Comparison of ENCODE assay signal across 7 mouse cellular contexts in the genomic region with DNA sequence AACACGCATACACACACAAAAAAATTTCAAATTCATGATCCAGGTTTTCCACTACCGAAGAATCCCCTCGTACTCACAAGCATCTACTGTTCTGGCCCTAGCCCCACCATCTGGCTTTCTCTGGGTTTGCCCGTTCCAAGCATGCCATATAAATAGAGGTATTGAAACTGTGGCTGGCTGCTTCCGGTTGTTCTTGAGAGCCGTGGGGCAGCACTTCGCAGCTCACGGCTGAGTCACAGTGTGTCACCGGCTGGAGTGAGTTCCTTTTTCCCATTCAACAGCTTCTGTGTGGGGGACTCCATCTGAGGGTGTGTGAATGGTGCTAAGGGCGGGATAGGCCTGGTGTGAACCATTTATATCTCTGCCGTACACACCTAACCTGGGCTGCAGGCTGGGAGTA. TPM values are rescaled to one million over a fixed set of nuclear protein-coding genes. Genes with fewer than 3 reads are reported as not detected.
DNase-seq lines count a peak whose midpoint lies in the region; ATAC-seq lines count a peak whose summit lies in the region.

No protein-coding gene starts in this region.

- peaks cover 12% of the 10 kb centered on the region for H3K27me3 ChIP-seq in hindbrain, embryonic 16.5 days (replicated peaks; ENCODE audit: control insufficient read depth, insufficient read depth, low read length)

- H3K9ac ChIP-seq in hindbrain, embryonic 16.5 days (ENCODE audit: low read depth, low read length): no peak overlapping the region

- no peaks in the 10 kb centered on the region for H3K9me3 ChIP-seq in hindbrain, embryonic 16.5 days (ENCODE audit: control insufficient read depth, low read length)

- DNase-seq in A20 (ENCODE audit: low read depth, low spot score): peak; percentile 89
- peak; percentile 61 for DNase-seq in CD4-positive, CD25-positive, alpha-beta regulatory T cell, adult 2 months (ENCODE audit: low read depth, low spot score)
- DNase-seq in cerebellum, postnatal 4 days (ENCODE audit: low spot score in 2 of 2): no peak
- no peak for DNase-seq in testis, postnatal 10 days (ENCODE audit: low spot score)

- H3K36me3 ChIP-seq in hindbrain, embryonic 16.5 days (ENCODE audit: control insufficient read depth, insufficient read depth, low read length): no peaks in the 10 kb centered on the region

- H3K27ac ChIP-seq in hindbrain, embryonic 16.5 days (ENCODE audit: low read depth, low read length): no peak overlapping the region

- H3K4me3 ChIP-seq in hindbrain, embryonic 16.5 days (ENCODE audit: low read length): no peak overlapping the region

- H3K4me1 ChIP-seq in hindbrain, embryonic 16.5 days (ENCODE audit: control insufficient read depth, insufficient read depth, low read depth, low read length): peaks cover 8% of the 10 kb centered on the region; the same call in 1 of the 2 replicates

- WGBS in hindbrain, embryonic 16.5 days: 90% methylated on average over 11 of the region's 11 CpGs

- ATAC-seq in hematopoietic stem cell, adult 5-6 weeks (replicated peaks in 1 of 2; ENCODE audit: insufficient read depth in 1 of 2, low FRiP score in 2 of 2, low TSS enrichment in 1 of 2, low read depth in 1 of 2, poor library complexity in 2 of 2, severe bottlenecking in 2 of 2): peak; percentile 51 to 62
- ATAC-seq in monocyte, adult 5-6 weeks (replicated peaks; ENCODE audit: insufficient number of reproducible peaks, low FRiP score, low TSS enrichment, poor library complexity, severe bottlenecking): peak; percentile 52
- ATAC-seq in hindbrain, embryonic 16.5 days: no peak

- no peak overlapping the region for H3K4me2 ChIP-seq in hindbrain, embryonic 16.5 days (ENCODE audit: low read length)

RNA-seq across cellular contexts. Expression of a gene that starts 2.7 kb away (rescaled TPM):
- total RNA-seq in hematopoietic stem cell, adult 5-6 weeks (2017): 38.0 and 49.7 TPM in 2 replicates
- 81.5 to 125 TPM (median 102 TPM) in 3 replicates for total RNA-seq in monocyte, adult 5-6 weeks (2017)
- 7.7 and 7.9 TPM in 2 replicates for polyA plus RNA-seq in hindbrain, embryonic 16.5 days (2015; fragmentation: Nextera tagmentation; extraction: Ambion mirVana)

RNA-seq across cellular contexts. Expression of a gene that starts 27.3 kb away (rescaled TPM):
- 146 and 161 TPM in 2 replicates for total RNA-seq in hematopoietic stem cell, adult 5-6 weeks (2017)
- 73.4 to 154 TPM (median 84.8 TPM) in 3 replicates for total RNA-seq in monocyte, adult 5-6 weeks (2017)
- polyA plus RNA-seq in hindbrain, embryonic 16.5 days (2015; fragmentation: Nextera tagmentation; extraction: Ambion mirVana): 48.1 and 57.5 TPM in 2 replicates

RNA-seq across cellular contexts. Expression of a gene that starts 28.6 kb away (rescaled TPM):
- 6.6 and 10.1 TPM in 2 replicates for total RNA-seq in hematopoietic stem cell, adult 5-6 weeks (2017)
- total RNA-seq in monocyte, adult 5-6 weeks (2017): 2.1 to 13.1 TPM (median 5.6 TPM) in 3 replicates
- 1.0 and 1.1 TPM in 2 replicates for polyA plus RNA-seq in hindbrain, embryonic 16.5 days (2015; fragmentation: Nextera tagmentation; extraction: Ambion mirVana)

RNA-seq across cellular contexts. Expression of a gene that starts 57.5 kb away (rescaled TPM):
- total RNA-seq in hematopoietic stem cell, adult 5-6 weeks (2017): 84.1 and 92.3 TPM in 2 replicates
- total RNA-seq in monocyte, adult 5-6 weeks (2017): 151 to 190 TPM (median 176 TPM) in 3 replicates
- polyA plus RNA-seq in hindbrain, embryonic 16.5 days (2015; fragmentation: Nextera tagmentation; extraction: Ambion mirVana): 55.6 and 62.3 TPM in 2 replicates

Comparison
In these comparisons a context has a peak if more than half of its experiments do, and no peak if none do; other contexts are left out.
1. DNase-seq: peak in A20 (single experiment) and CD4-positive, CD25-positive, alpha-beta regulatory T cell, adult 2 months (single experiment); none in cerebellum, postnatal 4 days (0 of 2) and testis, postnatal 10 days (single experiment).